Mouse (Mus musculus) kidney, adult 2 months (tissue): ENCODE results near the gene Ncor2.

Source experiments
- CTCF ChIP-seq: fragments of 200-500 bp; conservative IDR thresholded peaks from 2 replicates; pipeline ENCODE4 v1.5.1; 2011; ENCODE audit warnings: low read depth, mild to moderate bottlenecking, control low read depth, low read length, moderate library complexity, mixed read lengths; ENCODE audit not compliant: insufficient read depth, insufficient read length
- POLR2A ChIP-seq: fragments of 200-500 bp; IDR thresholded peaks from one replicate; pipeline ENCODE4 v1.6.1; 2011; ENCODE audit warnings: low read depth, low read length, control low read depth

DNA sequence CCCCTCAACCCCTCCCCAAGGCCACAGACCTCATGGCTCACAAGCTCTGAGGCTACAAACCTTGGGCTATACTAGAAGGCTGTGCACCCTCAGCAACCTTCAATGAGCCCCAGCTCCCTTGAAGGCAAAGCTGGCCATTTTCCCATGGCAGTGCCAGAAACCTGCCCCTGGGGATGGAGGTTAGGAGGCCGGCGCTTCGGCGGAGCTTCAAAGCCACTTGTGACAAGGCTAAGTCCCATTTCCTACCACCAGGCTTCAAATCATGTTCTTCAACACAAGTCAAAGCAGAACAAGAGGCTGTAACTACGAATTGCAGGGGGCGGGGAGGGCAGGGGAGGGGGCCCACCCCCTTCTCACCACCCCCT is 122.7 kb downstream of the Ncor2 start:
- TF ChIP-seq POLR2A (no peak), CTCF (no peak)
